Mouse (Mus musculus): ENCODE measurements around the gene Megf6. TPM values are rescaled to one million over a fixed set of nuclear protein-coding genes. Genes with fewer than 3 reads are reported as not detected.

Gene Megf6
- polyA plus RNA-seq, 1 experiment from 2014 or later, result 43.7 TPM

- Histone ChIP-seq H3K27me3 (peaks cover 2% of the 10 kb centered on the region; the same call in 1 of the 2 replicates), H3K9ac (no peak overlapping the region), H3K4me2 (replicated peaks) (no peak overlapping the region), H3K36me3 (peaks cover 6% of the 10 kb centered on the region), H3K9me3 (replicated peaks) (no peaks in the 10 kb centered on the region), H3K27ac (no peak overlapping the region), H3K4me3 (no peak overlapping the region), H3K4me1 (peaks cover 23% of the 10 kb centered on the region)
- no peak for ATAC-seq (ENCODE audit: low FRiP score)
- 16% methylated on average over 7 of the region's 7 CpGs for WGBS
Measured at GRCm38 (mm10) chr4:154163296-154163695, 7.2 kb upstream of the Megf6 start.

GRCm38 (mm10) chr4:154167053-154167452 is 3.5 kb upstream of the Megf6 start:
- peaks cover 22% of the 10 kb centered on the region for H3K4me1 ChIP-seq
- no peak overlapping the region for H3K4me3 ChIP-seq
- H3K4me2 ChIP-seq (replicated peaks), result no peak overlapping the region
- no peak overlapping the region for H3K27ac ChIP-seq
- no peaks in the 10 kb centered on the region for H3K36me3 ChIP-seq
- H3K27me3 ChIP-seq, result peaks cover 36% of the 10 kb centered on the region
- WGBS, result 23% methylated on average over 5 of the region's 5 CpGs
- no peaks in the 10 kb centered on the region for H3K9me3 ChIP-seq (replicated peaks)
- no peak overlapping the region for H3K9ac ChIP-seq
- no peak for ATAC-seq (ENCODE audit: low FRiP score)

GRCm38 (mm10) chr4:154170021-154170420 is 509 bp upstream of the Megf6 start:
- Histone ChIP-seq H3K36me3 (no peaks in the 10 kb centered on the region), H3K9me3 (replicated peaks) (no peaks in the 10 kb centered on the region), H3K4me3 (peak overlapping the region; percentile 63), H3K4me2 (replicated peaks) (peak overlapping the region; percentile 98), H3K27ac (no peak overlapping the region), H3K9ac (no peak overlapping the region), H3K4me1 (peaks cover 45% of the 10 kb centered on the region), H3K27me3 (peaks cover 53% of the 10 kb centered on the region)
- peak; percentile 17; the same call in 1 of the 2 replicates for ATAC-seq (ENCODE audit: low FRiP score)
- WGBS, result under 1% methylated on average over 15 of the region's 15 CpGs

- Histone ChIP-seq H3K27ac (peak overlapping the region; percentile 32; the same call in 1 of the 2 replicates), H3K27me3 (peaks cover 53% of the 10 kb centered on the region), H3K36me3 (no peaks in the 10 kb centered on the region), H3K4me3 (peak overlapping the region; percentile 63), H3K4me2 (replicated peaks) (peak overlapping the region; percentile 98), H3K9ac (peak overlapping the region; percentile 63), H3K9me3 (replicated peaks) (no peaks in the 10 kb centered on the region), H3K4me1 (peaks cover 45% of the 10 kb centered on the region)
- WGBS, result under 1% methylated on average over 37 of the region's 37 CpGs
- ATAC-seq (ENCODE audit: low FRiP score), result peak; percentile 42
Measured at GRCm38 (mm10) chr4:154171151-154171930, 811 bp downstream of the Megf6 start.

GRCm38 (mm10) chr4:154171931-154172604 is 1.5 kb downstream of the Megf6 start:
- peak overlapping the region; percentile 98 for H3K4me2 ChIP-seq (replicated peaks)

GRCm38 (mm10) chr4:154177257-154177656 is 6.7 kb downstream of the Megf6 start:
- H3K27me3 ChIP-seq, result peaks cover 15% of the 10 kb centered on the region; the same call in 1 of the 2 replicates
- H3K4me1 ChIP-seq, result peaks cover 21% of the 10 kb centered on the region
- H3K9me3 ChIP-seq (replicated peaks), result no peaks in the 10 kb centered on the region
- H3K27ac ChIP-seq, result no peak overlapping the region
- no peak overlapping the region for H3K4me2 ChIP-seq (replicated peaks)
- no peak overlapping the region for H3K4me3 ChIP-seq
- peaks cover 4% of the 10 kb centered on the region; the same call in 1 of the 2 replicates for H3K36me3 ChIP-seq
- no peak overlapping the region for H3K9ac ChIP-seq
- ATAC-seq (ENCODE audit: low FRiP score), result no peak
- WGBS, result 62% methylated on average over 8 of the region's 8 CpGs

More at GRCm38 (mm10) chr4:154171931-154172604, 1.5 kb downstream of the Megf6 start:
- WGBS, result 38% methylated on average over 13 of the region's 13 CpGs
- peak overlapping the region; percentile 63 for H3K9ac ChIP-seq
- peaks cover 53% of the 10 kb centered on the region for H3K27me3 ChIP-seq
- H3K4me3 ChIP-seq, result peak overlapping the region; percentile 63
- no peaks in the 10 kb centered on the region for H3K36me3 ChIP-seq
- ATAC-seq (ENCODE audit: low FRiP score), result no peak
- H3K9me3 ChIP-seq (replicated peaks), result no peaks in the 10 kb centered on the region
- H3K27ac ChIP-seq, result no peak overlapping the region
- H3K4me1 ChIP-seq, result peaks cover 45% of the 10 kb centered on the region

GRCm38 (mm10) chr4:154181001-154181400 is 10.5 kb downstream of the Megf6 start:
- WGBS, result 93% methylated on average over 7 of the region's 7 CpGs
- H3K9me3 ChIP-seq (replicated peaks), result no peaks in the 10 kb centered on the region
- no peaks in the 10 kb centered on the region for H3K27me3 ChIP-seq
- H3K9ac ChIP-seq, result no peak overlapping the region
- no peak overlapping the region for H3K4me3 ChIP-seq
- ATAC-seq (ENCODE audit: low FRiP score), result no peak
- peaks cover 12% of the 10 kb centered on the region for H3K36me3 ChIP-seq
- no peak overlapping the region for H3K27ac ChIP-seq
- H3K4me2 ChIP-seq (replicated peaks), result no peak overlapping the region
- no peaks in the 10 kb centered on the region for H3K4me1 ChIP-seq

GRCm38 (mm10) chr4:154183566-154183965 is 13.0 kb downstream of the Megf6 start:
- Histone ChIP-seq H3K4me1 (no peaks in the 10 kb centered on the region), H3K4me2 (replicated peaks) (no peak overlapping the region), H3K27me3 (no peaks in the 10 kb centered on the region), H3K9me3 (replicated peaks) (no peaks in the 10 kb centered on the region), H3K9ac (no peak overlapping the region), H3K27ac (no peak overlapping the region), H3K36me3 (peaks cover 12% of the 10 kb centered on the region; the same call in 1 of the 2 replicates), H3K4me3 (no peak overlapping the region)
- WGBS, result 74% methylated on average over 5 of the region's 5 CpGs
- no peak for ATAC-seq (ENCODE audit: low FRiP score)

GRCm38 (mm10) chr4:154185001-154185400 is 14.5 kb downstream of the Megf6 start:
- 77% methylated on average over 5 of the region's 5 CpGs for WGBS

GRCm38 (mm10) chr4:154186002-154186537 is 15.5 kb downstream of the Megf6 start:
- WGBS, result 86% methylated on average over 11 of the region's 11 CpGs
- no peak overlapping the region for H3K4me3 ChIP-seq

More at GRCm38 (mm10) chr4:154185001-154185400, 14.5 kb downstream of the Megf6 start:
- H3K27ac ChIP-seq, result no peak overlapping the region
- no peaks in the 10 kb centered on the region for H3K9me3 ChIP-seq (replicated peaks)
- ATAC-seq (ENCODE audit: low FRiP score), result no peak
- H3K27me3 ChIP-seq, result no peaks in the 10 kb centered on the region
- H3K4me1 ChIP-seq, result peaks cover 4% of the 10 kb centered on the region; the same call in 1 of the 2 replicates
- no peak overlapping the region for H3K4me3 ChIP-seq
- no peak overlapping the region for H3K9ac ChIP-seq
- H3K4me2 ChIP-seq (replicated peaks), result no peak overlapping the region
- peaks cover 11% of the 10 kb centered on the region; the same call in 1 of the 2 replicates for H3K36me3 ChIP-seq

GRCm38 (mm10) chr4:154188948-154189347 is 18.4 kb downstream of the Megf6 start:
- Histone ChIP-seq H3K27ac (no peak overlapping the region), H3K36me3 (0 out of 2 replicates have a peak, but pooled peaks cover 4% of the 10 kb centered on the region), H3K4me1 (peaks cover 4% of the 10 kb centered on the region; the same call in 1 of the 2 replicates), H3K4me3 (no peak overlapping the region), H3K9ac (no peak overlapping the region), H3K9me3 (replicated peaks) (0 out of 2 replicates have a peak, but pooled peaks cover under 1% of the 10 kb centered on the region), H3K27me3 (no peaks in the 10 kb centered on the region), H3K4me2 (replicated peaks) (no peak overlapping the region)
- WGBS, result 75% methylated on average over 8 of the region's 8 CpGs
- no peak for ATAC-seq (ENCODE audit: low FRiP score)

More at GRCm38 (mm10) chr4:154186002-154186537, 15.5 kb downstream of the Megf6 start:
- peaks cover 4% of the 10 kb centered on the region; the same call in 1 of the 2 replicates for H3K4me1 ChIP-seq
- no peaks in the 10 kb centered on the region for H3K27me3 ChIP-seq
- ATAC-seq (ENCODE audit: low FRiP score), result no peak
- H3K4me2 ChIP-seq (replicated peaks), result no peak overlapping the region
- peaks cover 12% of the 10 kb centered on the region; the same call in 1 of the 2 replicates for H3K36me3 ChIP-seq
- H3K27ac ChIP-seq, result no peak overlapping the region
- H3K9ac ChIP-seq, result no peak overlapping the region
- no peaks in the 10 kb centered on the region for H3K9me3 ChIP-seq (replicated peaks)

GRCm38 (mm10) chr4:154197961-154198360 is 27.4 kb downstream of the Megf6 start:
- H3K27ac ChIP-seq, result peak overlapping the region; percentile 76
- no peak overlapping the region for H3K4me3 ChIP-seq
- WGBS, result 35% methylated on average over 6 of the region's 6 CpGs
- H3K9ac ChIP-seq, result no peak overlapping the region
- ATAC-seq (ENCODE audit: low FRiP score), result peak; percentile 31; the same call in 1 of the 2 replicates
- H3K4me2 ChIP-seq (replicated peaks), result no peak overlapping the region
- 0 out of 2 replicates have a peak, but pooled peaks cover 5% of the 10 kb centered on the region for H3K9me3 ChIP-seq (replicated peaks)
- no peaks in the 10 kb centered on the region for H3K27me3 ChIP-seq
- H3K36me3 ChIP-seq, result no peaks in the 10 kb centered on the region
- H3K4me1 ChIP-seq, result peaks cover 35% of the 10 kb centered on the region
